Mouse (Mus musculus) testis, postnatal 10 days (tissue): ENCODE data around the gene Sufu.
A peak's percentile ranks its signal among the peaks of the same experiment; 100 is the strongest.

Experiments
- DNase-seq: peaks from one replicate; pipeline ENCODE4 v3.0.0; 2021; ENCODE audit warnings: low spot score

Gene Sufu

GRCm38 (mm10) chr19:46531071-46532030, 134.7 kb downstream of the Sufu start:
- DNase-seq: no peak

DNA sequence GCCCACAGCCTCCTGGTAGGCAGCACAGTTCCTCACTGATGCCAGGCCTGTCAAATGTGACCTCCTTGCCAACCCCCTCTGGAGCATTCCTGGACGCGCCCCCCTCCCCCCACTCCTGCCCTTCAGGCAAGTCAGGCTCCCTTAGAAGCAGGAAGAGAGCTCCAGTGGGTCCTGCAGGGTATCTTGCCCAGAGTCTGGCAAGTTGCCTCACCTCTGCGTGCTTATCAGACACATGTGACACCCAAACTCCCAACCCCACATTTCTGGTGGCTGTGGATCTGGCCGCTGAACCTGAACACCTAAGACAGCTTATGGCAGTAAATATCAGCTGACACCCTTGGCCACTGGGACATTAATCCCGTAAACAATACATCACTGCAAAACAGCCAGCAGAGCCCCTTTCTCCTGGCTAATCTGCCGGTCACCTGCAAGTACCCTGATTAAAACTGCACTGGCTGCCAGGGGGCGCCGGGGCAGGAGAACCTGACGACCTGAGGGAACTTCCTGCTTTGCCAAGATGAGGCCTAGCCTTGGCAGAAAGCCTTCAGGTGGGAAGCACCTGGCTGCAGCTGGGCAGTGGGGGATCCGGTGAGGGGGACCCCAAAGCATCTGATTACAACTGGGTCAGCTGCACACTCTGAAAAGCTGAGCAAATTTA, 135.5 kb downstream of the Sufu start:
- peak; percentile 74 for DNase-seq

DNA sequence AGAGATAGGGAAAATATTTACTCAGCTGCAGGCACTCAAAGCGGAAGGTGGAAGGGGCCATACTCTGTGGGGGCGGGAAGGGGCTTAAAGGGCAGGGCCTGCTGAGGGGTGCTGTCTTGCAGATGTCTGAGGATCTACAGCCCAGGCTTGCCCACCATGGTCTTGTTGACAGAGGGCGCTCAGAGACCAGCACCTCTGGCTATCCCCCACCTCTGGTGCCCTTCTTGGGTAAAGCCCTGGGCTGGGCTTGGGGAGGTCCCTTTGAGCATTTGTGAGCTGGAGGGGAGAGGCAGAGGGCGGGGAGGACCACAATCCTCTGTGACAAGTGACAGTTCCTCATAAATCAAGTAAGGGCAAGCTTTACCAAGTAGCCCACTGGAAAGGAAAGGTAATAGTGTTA, 136.4 kb downstream of the Sufu start:
- no peak for DNase-seq

DNA sequence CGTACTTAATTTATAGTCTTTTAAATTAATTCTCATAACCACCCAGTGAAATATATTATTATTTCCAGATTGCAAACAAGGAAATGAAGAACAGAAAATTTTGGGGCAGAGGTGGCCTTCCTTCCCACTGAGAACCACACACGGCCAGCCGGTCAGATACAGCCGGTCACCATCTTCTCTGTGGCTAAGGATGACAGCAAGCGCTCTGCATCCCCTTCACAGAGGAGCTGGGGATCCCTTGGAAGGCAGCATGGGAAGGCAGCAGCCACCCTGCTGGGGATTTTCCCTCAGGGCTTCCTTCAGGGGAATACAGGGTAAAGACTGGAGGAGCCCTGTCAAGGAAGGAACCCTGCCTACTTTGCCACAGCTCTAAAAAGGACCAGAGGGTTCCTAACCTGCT, 136.8 kb downstream of the Sufu start:
- no peak for DNase-seq

- no peak for DNase-seq
Measured at GRCm38 (mm10) chr19:46534542-46535098, 137.9 kb downstream of the Sufu start.

DNA sequence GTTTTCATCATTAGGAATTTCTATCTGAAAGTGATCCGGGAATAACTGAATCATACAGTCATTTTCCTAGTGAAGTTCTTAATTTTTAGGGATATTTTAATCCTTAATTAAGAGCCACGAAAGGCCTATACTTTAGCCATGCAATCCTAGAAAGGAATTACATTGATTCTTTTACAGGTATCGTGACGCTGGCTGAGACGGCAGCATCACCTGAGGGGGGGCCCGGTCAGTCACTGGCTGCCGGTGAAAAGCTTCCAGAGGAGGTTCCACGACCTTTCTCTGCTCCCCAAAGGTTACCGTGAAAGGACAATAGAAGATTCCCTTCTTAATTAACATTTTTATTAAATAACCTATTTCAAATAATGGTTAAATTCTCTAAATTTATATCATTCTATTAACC, 140.7 kb downstream of the Sufu start:
- no peak for DNase-seq

DNA sequence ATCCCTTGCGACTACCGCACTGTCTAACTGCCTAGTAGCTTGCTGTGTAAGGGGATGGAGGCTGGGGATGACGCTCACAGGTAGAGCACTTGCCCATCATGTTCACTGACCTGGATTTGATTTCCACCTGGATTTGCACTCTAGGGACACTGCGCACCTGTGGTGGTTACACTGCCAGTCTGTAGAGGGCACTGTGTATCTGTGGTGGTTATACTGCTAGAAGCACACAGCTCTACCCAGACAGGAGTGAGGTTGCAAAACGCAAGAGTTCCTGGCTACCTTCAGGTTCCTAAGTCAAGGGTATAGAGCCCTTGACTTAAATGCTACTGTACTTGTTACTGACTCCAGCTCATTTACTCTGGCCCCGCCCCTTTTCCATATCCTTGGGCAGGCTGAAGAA, 141.5 kb downstream of the Sufu start:
- no peak for DNase-seq
